8 mouse cellular contexts compared by ENCODE assay signal in genomic region chr16:10991737-10992089, GRCm38 (mm10).
DNase-seq lines count a peak whose midpoint lies in the region; ATAC-seq and TF ChIP-seq lines count a peak whose summit lies in the region.

No protein-coding gene starts in this region.

- no peak for ATAC-seq in embryonic facial prominence, embryonic 15.5 days (ENCODE audit: insufficient number of reproducible peaks, low FRiP score, low TSS enrichment, low read depth)
- no peak for ATAC-seq in limb, embryonic 11.5 days (ENCODE audit: insufficient number of reproducible peaks, low FRiP score, low TSS enrichment, low read depth)
- no peak for ATAC-seq in neural tube, embryonic 15.5 days (ENCODE audit: low FRiP score)
- ATAC-seq in erythroid progenitor cell, adult 5-6 weeks (replicated peaks; ENCODE audit: low FRiP score, poor library complexity, severe bottlenecking) = no peak

- H3K9ac ChIP-seq in liver, adult 2 months (ENCODE audit: low read depth, low read length) = peak overlapping the region; percentile 31
- no peak overlapping the region for H3K9ac ChIP-seq in embryonic facial prominence, embryonic 15.5 days
- no peak overlapping the region for H3K9ac ChIP-seq in limb, embryonic 11.5 days (ENCODE audit: low read length)
- H3K9ac ChIP-seq in neural tube, embryonic 15.5 days (replicated peaks) = no peak overlapping the region

- H3K27ac ChIP-seq in liver, adult 2 months (replicated peaks; ENCODE audit: insufficient read depth, low read depth, low read length) = peak overlapping the region; percentile 96
- H3K27ac ChIP-seq in embryonic facial prominence, embryonic 15.5 days (replicated peaks) = peak overlapping the region; percentile 93
- no peak overlapping the region for H3K27ac ChIP-seq in limb, embryonic 11.5 days (replicated peaks; ENCODE audit: low read depth, low read length)
- H3K27ac ChIP-seq in neural tube, embryonic 15.5 days (replicated peaks) = no peak overlapping the region

- peaks cover 27% of the 10 kb centered on the region for H3K4me1 ChIP-seq in liver, adult 2 months (ENCODE audit: control insufficient read depth, insufficient read depth, low read length)
- peaks cover 39% of the 10 kb centered on the region for H3K4me1 ChIP-seq in embryonic facial prominence, embryonic 15.5 days
- H3K4me1 ChIP-seq in limb, embryonic 11.5 days (ENCODE audit: control insufficient read depth, insufficient read depth, low read length) = no peaks in the 10 kb centered on the region
- peaks cover 15% of the 10 kb centered on the region for H3K4me1 ChIP-seq in neural tube, embryonic 15.5 days

- H3K27me3 ChIP-seq in liver, adult 2 months (ENCODE audit: control insufficient read depth, insufficient read depth, low read length) = no peaks in the 10 kb centered on the region
- no peaks in the 10 kb centered on the region for H3K27me3 ChIP-seq in embryonic facial prominence, embryonic 15.5 days
- no peaks in the 10 kb centered on the region for H3K27me3 ChIP-seq in limb, embryonic 11.5 days (ENCODE audit: control insufficient read depth, insufficient read depth, low read length)
- no peaks in the 10 kb centered on the region for H3K27me3 ChIP-seq in neural tube, embryonic 15.5 days (replicated peaks)

- peak; percentile 68 for DNase-seq in liver, adult 2 months (ENCODE audit: extremely low read depth, low read depth, low spot score)
- DNase-seq in liver = no peak
- DNase-seq in limb, embryonic 11.5 days (ENCODE audit: low spot score) = peak; percentile 29
- no peak for DNase-seq in left cerebral cortex, postnatal 4 days
- DNase-seq in ovary, postnatal 10 days (ENCODE audit: low spot score) = no peak

- no peaks in the 10 kb centered on the region for H3K36me3 ChIP-seq in liver, adult 2 months (ENCODE audit: control insufficient read depth, insufficient read depth, low read length)
- peaks cover 11% of the 10 kb centered on the region for H3K36me3 ChIP-seq in embryonic facial prominence, embryonic 15.5 days
- no peaks in the 10 kb centered on the region; the same call in 1 of the 2 replicates for H3K36me3 ChIP-seq in limb, embryonic 11.5 days (ENCODE audit: control insufficient read depth, insufficient read depth, low read length)
- H3K36me3 ChIP-seq in neural tube, embryonic 15.5 days = no peaks in the 10 kb centered on the region

- peak overlapping the region; percentile 69 for H3K4me2 ChIP-seq in embryonic facial prominence, embryonic 15.5 days (replicated peaks)
- peak overlapping the region; percentile 77 for H3K4me2 ChIP-seq in limb, embryonic 11.5 days (ENCODE audit: low read depth, severe bottlenecking)
- peak overlapping the region; percentile 97 for H3K4me2 ChIP-seq in neural tube, embryonic 15.5 days

- peak overlapping the region; percentile 82 for H3K4me3 ChIP-seq in liver, adult 2 months (ENCODE audit: insufficient read depth, low read depth, low read length)
- H3K4me3 ChIP-seq in embryonic facial prominence, embryonic 15.5 days (replicated peaks) = peak overlapping the region; percentile 83
- H3K4me3 ChIP-seq in limb, embryonic 11.5 days (ENCODE audit: low read depth, low read length) = peak overlapping the region; percentile 68
- peak overlapping the region; percentile 68 for H3K4me3 ChIP-seq in neural tube, embryonic 15.5 days (replicated peaks)

- no peak for TF ChIP-seq POLR2A in liver, adult 2 months (IDR thresholded peaks at IDR 0.05; ENCODE audit: extremely low read depth, insufficient read depth, low read length)

- 11% methylated on average over 5 of the region's 5 CpGs for WGBS in liver, adult 2 months
- WGBS in embryonic facial prominence, embryonic 15.5 days = 36% methylated on average over 5 of the region's 5 CpGs
- WGBS in limb, embryonic 11.5 days = 65% methylated on average over 5 of the region's 5 CpGs
- 66% methylated on average over 5 of the region's 5 CpGs for WGBS in neural tube, embryonic 15.5 days

- H3K9me3 ChIP-seq in embryonic facial prominence, embryonic 15.5 days (replicated peaks) = no peaks in the 10 kb centered on the region
- peaks cover 9% of the 10 kb centered on the region; the same call in 1 of the 2 replicates for H3K9me3 ChIP-seq in limb, embryonic 11.5 days (ENCODE audit: control insufficient read depth, low read length)
- H3K9me3 ChIP-seq in neural tube, embryonic 15.5 days (replicated peaks) = 0 out of 2 replicates have a peak, but pooled peaks cover 2% of the 10 kb centered on the region

- peaks cover 26% of the 10 kb centered on the region; the same call in 1 of the 2 replicates for H3K79me2 ChIP-seq in liver, adult 2 months (ENCODE audit: control insufficient read depth, insufficient read depth, low read length)

- intact Hi-C loops in left cerebral cortex, postnatal 4 days (cut with DNase I) = no loop called here

- TF ChIP-seq CTCF in liver, adult 2 months (IDR thresholded peaks at IDR 0.05; ENCODE audit: low read depth, low read length) = no peak

Comparison
In these comparisons a context has a peak if more than half of its experiments do, and no peak if none do; other contexts are left out.
1. DNase-seq: peak in liver, adult 2 months (single experiment) and limb, embryonic 11.5 days (single experiment); none in liver (single experiment), left cerebral cortex, postnatal 4 days (single experiment) and ovary, postnatal 10 days (single experiment).
2. H3K27ac ChIP-seq: peak in liver, adult 2 months (single experiment) and embryonic facial prominence, embryonic 15.5 days (single experiment); none in limb, embryonic 11.5 days (single experiment) and neural tube, embryonic 15.5 days (single experiment).
3. Peak in every context shown above with its lines, with median percentiles within 50 percentile points of each other: H3K4me3 ChIP-seq and H3K4me2 ChIP-seq.